Mouse (Mus musculus) brain, embryonic 14.5 days (tissue): ENCODE measurements at regions not wholly inside any gene's neighbourhood (a gene's known extent, or its start where the extent isn't known, plus 50 kb on each side); places are given as distances from the start of the nearest gene placed in this dataset.

Experiments
- CTCF ChIP-seq: fragments of 200-500 bp; IDR thresholded peaks from 2 replicates; pipeline ENCODE4 v1.5.1; 2012; ENCODE audit warnings: inconsistent platforms, mild to moderate bottlenecking, moderate library complexity, borderline replicate concordance; ENCODE audit not compliant: insufficient read depth, insufficient read length; ENCODE audit errors: extremely low read depth
- POLR2A ChIP-seq: fragments of 200-500 bp; IDR thresholded peaks from 2 replicates; pipeline ENCODE4 v1.6.1; 2012; ENCODE audit warnings: mild to moderate bottlenecking, inconsistent platforms, borderline replicate concordance; ENCODE audit not compliant: poor library complexity, insufficient read depth, insufficient read length, severe bottlenecking; ENCODE audit errors: extremely low read depth

DNA sequence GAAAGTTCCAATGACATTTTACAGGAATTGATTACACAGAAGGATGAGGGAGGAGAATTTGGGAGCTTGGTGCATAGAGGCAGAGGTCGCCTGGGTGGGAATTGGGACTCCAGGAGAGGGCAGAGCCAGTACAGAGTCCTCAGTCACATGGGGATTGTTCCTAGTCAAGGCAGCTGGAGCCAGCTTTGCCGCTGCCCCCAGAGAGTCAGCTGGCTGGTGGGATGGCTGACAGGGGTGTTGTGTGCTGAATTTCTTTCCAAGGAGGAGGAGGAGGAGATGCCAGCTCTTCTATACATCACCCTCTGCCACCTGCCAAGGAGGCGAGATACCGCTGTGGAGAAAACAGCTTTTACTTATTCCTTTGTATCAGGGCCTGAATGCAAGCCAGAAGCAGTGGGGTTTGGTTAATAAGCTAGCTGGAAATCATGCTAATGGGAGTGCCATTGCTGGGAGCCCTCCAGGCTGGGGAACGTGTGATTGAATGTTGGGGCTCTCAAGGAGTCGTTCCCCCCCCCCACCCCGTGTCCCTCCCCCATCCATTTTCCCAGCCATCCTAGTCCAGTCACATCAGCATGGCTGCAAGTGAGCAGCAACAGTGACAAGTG is 78.8 kb upstream of the Dlx2 start:
- no peak for TF ChIP-seq CTCF
- no peak for TF ChIP-seq POLR2A
